Mouse (Mus musculus): ENCODE results near the gene Dmac2.
"Not testable (repeated sequence)": the region's sequence is repeated elsewhere in the genome, so short reads cannot be mapped to it uniquely, and the experiment has no call there.

The Dmac2 gene

DNA sequence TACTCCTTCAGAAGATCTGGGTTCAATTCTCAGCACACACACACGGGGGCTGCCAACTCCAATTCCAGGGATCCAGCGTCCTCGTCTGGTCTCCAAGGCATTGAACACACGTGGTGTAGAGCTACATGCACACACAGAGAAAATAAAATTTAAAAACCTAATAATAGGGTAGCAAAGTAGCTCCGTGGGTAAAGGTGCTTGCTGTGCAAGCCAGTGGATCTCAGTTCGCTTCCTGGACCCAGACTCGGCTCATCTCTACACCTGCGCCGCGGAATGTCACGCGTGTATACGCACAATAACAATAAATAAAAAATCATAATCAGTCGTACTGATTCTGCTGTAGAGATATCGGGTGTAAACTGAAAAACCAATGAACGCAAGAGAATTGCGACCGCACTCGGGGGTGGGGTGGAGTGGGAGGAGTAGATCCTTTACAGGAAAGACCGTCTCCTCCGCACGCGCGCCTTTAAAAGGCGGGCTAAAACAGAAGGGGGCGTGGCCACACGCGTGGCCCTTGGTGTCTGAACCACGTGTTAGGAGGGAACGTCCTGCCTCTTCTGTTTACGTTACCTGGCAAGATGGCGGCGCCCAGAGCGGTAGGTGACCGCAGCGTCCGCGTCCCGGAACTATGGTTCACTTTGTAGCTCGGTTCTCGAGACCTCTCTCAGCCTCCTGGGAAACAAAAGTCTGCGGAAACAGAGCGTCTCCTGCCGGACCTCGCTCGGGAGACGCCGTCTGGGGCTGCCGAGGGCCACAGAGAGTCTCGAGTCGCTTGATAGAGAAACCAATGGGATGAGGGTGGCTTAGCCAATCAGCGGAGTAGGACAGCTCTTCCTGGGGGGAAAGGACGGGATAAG is at the start of gene Dmac2:
Dmac2 (plus strand) TSS at position 550 of the 857 bp plus-strand sequence.
- DNase-seq (ENCODE audit: low spot score in 2 of 2) = peak; percentile 88 to 94

DNA sequence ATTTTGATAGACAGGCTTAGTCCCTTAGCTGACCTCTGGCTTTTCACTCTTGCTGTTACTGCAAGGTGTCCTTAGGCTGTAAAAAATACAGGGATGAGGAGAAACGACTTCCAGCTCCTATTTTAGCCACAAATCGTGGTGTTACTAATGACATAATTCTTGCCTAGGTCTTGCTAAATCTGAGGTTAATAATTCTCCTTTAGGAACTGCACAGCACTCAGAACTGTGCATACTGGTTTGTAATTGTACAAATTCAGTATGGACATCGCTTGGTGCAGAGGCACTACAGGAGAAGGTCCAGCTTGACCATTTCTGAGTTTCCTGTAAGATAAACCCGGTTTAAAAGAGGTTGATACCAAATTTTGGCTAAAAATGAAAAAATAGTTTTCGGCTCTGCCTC is 45.4 kb upstream of the Dmac2 start:
- not testable (repeated sequence) for DNase-seq (ENCODE audit: low spot score in 2 of 2)

DNA sequence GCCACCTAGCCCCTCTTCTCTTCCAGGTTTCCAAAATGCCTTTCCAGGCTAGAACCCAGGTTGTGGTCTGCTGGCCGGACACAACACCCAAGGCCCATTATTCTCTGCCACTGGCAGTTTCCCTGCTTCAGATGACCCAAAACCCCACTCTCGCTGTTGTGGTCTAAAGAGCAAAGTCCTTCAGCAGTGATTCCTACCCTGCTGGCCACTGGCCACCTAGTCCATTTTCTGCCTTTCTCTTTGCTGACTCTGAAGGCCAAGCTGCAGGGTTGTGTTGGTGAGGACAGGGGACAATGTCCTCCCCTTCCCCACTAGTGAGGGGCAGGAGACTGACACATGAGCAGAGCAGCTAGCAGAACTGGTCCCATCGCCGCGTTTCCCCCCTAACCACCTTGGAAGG is 44.1 kb upstream of the Dmac2 start:
- no peak for DNase-seq (ENCODE audit: low spot score in 2 of 2)

DNA sequence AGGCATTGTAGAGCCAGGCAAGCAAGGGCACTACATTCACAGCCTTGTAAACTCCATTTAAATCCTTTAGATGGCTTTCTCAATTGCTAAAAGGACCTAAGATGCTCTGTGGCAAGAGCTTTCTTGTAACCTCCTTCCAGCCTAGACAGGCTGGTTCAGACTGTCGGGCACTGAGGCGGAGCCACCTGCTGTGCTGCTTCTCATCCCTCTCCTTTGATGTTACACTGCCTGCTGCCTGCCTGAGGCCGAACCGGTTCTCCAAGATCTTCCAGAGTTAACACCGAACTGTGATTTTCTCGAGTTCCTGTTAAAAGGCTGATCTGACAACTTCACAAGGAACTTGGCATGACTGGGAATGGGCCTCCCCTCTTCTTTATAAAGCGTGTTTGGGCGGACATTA is 43.3 kb upstream of the Dmac2 start:
- DNase-seq (ENCODE audit: low spot score in 2 of 2) = no peak

DNA sequence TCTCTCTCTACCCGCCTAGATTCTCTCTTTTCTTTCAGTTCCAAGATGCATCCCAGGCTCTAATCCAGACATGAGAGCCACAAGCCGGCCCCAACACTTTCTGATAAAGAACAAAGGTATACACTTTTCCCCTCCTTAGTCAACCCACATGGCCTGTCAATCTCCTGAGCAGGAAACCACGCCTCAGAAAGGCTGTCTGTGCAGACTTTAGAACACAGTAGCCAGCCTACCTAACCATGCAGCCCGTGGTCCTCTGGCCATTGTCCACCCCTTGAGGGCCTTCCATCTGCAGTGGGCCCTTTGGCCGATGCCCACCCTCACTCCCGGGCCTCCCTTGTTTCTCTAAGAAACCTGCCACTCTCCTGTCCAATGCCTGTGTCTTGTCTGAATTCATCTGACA is 42.9 kb upstream of the Dmac2 start:
- not testable (repeated sequence) for DNase-seq (ENCODE audit: low spot score in 2 of 2)

DNA sequence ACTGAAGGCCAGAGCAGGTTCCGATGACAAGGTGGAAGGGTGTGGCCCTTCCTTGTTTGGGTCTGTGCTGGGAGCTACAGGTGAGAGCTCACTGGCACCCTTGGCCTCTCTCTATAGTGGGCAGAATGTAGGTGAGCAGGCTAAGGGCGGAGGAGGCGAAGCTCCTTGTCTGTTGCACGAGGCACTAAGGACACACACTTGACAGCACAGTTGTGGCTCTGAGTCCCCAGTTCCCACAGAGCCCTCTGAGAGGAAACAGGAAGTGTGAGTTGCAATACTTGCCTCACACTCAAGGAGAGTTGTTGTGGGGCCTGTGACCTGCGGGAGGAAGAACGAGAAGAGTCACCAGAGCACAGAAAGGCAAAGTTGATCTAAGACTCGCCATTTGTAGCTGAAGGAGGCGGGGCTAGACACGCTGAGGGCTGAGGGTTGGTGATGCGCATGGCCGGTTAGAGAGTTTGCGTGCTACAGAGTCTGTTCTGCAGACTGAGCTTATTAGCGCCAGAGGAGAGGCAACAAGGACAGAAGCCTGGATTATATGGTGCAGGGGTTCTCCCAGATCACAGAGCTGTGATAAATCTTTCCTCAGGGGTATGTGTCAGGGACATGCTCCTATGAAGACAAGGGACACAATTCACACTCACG is 42.3 kb upstream of the Dmac2 start:
- not testable (repeated sequence) for DNase-seq (ENCODE audit: low spot score in 2 of 2)

DNA sequence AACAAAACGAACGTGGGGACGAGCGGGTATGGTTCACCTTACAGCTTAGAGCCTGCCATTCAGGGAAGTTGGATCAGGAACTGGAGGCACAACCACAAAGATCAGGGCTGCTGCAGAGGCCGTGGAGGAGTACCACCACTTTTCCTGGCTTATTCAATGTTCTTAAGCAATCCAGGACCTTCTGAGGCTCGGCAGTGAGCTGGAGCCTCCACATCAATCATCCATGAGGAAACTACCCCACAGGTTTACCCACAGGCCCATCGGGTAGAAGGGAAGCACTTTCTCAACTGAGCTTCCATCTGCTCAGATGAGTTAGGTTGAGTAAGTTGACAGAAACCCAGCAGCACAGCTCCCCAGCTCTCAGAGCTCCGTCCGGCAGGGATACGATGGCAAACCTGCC is 39.8 kb upstream of the Dmac2 start:
- DNase-seq (ENCODE audit: low spot score in 2 of 2) = no peak

DNA sequence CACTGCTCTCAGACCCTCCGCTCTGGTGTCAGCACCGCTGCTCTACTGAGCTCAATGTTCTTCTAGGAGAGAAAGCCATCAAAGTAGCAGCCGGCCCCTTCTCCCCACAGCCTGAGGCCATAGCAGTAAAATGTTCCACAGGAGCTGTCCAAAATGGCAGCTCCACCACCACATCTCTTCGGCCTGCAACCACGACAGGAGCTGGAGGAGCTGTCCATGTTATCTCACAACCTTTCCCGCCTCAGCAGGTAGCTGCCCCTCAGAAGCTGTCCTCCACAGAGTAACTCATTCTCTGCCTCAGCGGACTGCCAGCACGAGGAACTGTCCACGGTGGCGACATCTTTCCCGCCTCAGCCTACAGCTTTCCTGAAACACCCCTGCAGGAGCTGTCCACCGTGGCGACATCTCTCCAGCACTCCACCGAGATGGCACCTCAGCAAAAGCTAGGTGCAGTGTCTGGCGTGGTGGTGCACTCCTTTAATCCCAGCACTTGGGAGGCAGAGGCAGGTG is 36.9 kb upstream of the Dmac2 start:
- DNase-seq (ENCODE audit: low spot score in 2 of 2) = no peak

DNA sequence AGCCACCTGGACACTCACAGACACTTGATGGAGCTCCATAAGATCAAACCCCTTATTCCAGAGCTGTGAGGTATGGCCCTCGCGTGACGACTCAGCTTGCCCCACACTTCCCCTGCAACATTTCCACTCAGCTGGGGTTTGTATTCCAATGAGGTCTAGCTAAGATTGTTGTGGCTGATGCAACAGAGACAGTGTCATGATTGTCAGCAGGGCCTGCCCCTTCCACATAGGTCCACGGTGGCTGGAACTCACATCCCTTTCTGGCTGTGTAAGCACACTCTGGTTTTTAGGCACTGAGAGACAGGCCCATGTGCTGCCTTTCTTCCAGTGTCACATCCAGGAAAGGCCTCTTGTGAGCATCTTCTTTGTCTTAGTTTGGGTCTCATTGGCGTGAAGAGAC is 34.6 kb upstream of the Dmac2 start:
- no peak for DNase-seq (ENCODE audit: low spot score in 2 of 2)

DNA sequence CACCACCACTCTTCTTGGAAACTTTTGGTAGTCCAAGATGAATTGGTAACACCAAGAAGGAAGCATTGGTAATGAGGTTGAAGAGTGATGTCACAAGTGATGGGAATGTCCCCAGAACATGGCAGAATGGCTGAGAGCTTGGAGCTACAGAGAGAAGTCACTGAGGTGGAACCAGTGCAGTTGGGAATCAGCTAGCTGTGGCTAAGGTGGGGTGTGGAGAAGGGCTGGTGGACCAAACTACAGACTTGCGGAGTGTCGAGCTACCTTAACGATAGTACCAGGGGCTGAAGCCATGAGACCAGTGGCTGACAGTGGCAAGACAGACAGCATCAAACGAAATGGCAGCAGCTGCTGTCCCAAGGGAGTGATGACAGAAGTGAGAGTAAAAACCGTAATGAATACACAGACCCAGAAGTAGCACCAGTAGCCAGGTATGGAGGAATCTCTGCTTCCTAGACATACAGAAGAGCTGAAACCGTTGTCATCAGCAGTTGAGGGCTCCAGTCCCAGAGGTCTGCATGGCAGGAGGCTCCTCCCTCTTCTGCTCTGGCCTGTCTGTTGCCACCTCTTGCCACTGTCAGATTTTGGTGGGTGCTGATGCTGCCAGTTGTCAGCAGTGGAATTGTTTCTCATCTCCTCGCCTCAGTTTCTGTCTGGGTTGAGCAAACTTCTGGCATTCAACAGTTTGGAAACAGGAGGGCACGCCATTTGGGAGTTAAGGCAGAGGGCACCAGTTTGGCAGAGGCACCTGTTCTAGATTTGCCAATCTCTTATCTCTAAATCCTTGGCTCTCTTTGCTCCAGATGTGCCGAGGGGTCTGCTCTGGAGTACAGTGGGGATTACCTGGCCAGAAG is 33.6 kb upstream of the Dmac2 start:
- DNase-seq (ENCODE audit: low spot score in 2 of 2) = no peak

DNA sequence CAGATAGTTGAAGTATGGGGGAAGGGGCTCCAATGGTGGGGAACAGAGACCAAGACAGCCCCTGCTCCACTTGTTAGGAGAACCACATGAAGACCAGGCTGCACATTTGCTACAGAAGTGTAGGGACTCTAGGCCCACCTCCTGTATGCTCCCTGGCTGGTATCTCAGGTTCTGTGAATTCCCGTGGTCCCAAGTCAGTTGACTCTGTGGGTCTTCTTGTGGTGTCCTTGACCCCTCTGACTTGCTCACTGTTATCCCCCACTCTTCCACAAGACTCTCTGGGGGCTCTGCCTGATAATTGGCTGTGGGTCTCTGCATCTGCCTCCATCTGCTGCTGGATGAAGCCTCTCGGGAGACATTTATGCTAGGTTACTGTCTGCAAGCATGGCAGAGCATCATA is 28.0 kb upstream of the Dmac2 start:
- no peak for DNase-seq (ENCODE audit: low spot score in 2 of 2)

DNA sequence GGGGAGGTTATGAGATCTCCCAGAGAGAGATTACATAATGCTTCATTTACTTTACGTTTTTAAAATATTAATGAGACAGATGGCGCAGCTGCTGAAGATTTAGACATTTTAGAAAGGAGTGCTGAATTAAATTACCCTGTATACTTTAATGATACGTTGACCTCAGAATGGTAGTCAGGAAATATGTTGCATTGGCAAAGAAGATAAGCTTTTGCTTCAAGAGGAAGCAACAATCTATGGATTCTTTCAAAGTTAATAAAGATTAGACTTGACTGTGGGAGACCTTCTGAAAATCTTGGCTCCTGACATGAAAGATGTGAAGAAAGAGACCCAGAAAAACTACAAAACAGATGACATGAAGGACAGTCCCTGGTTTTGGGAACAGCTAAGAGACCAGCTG is 25.4 kb upstream of the Dmac2 start:
- no peak for DNase-seq (ENCODE audit: low spot score in 2 of 2)

DNA sequence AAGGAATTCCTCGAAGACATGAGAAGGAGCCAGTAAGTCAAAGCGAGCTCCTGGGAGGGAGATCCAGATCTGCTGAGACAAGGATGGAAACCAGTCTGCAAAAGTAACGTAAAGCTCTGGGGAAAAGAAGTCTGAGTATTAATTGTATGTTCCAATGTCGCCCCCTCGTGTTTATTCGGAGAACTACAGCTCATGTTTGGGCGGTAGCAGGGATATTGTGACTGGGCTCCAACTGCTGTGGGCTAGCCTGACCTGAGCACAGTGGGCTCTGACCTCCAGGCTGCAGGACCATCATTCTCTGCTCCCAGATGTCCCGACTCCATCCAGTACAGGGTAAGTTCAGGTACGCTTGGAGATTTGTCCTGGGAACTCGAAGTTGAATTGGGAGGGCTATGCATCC is 19.6 kb upstream of the Dmac2 start:
- peak; percentile 68 to 82 for DNase-seq (ENCODE audit: low spot score in 2 of 2)

DNA sequence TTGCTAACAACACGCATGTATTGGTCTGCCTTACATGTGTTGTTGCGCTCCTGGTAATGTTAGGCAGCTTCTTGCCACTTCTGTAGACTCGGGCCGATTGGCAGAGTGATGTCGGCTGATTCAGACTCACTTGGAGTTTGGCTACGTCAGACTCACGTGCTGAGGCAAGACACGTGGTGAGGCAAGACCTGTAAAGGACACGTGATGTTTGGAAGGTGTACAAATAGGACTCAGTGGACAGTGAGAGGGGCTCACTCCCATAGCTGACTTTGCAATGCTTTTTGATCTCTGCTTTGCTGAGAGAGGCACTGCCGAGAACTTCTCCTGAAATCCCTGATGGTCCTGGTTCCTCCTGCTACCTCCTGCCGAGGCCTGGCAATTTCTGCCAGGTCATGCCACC is 18.5 kb upstream of the Dmac2 start:
- no peak for DNase-seq (ENCODE audit: low spot score in 2 of 2)

DNA sequence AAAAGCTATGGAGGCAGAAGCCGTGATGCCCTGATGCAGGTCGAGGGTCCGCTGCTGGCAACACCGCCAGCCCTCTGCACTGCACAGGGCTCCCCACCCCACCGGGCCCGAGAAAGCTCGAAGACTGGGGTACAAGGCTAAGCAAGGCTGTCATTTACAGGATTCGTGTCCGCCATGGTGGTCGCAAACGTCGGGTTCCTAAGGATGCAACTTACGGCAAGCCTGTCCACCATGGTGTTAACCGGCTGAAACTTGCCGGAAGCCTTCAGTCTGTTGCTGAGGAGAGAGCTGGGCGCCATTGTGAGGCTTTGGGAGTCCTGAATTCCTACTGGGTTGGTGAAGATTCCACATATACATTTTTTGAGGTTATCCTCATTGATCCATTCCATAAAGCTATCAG is 17.9 kb upstream of the Dmac2 start:
- DNase-seq (ENCODE audit: low spot score in 2 of 2) = no peak

DNA sequence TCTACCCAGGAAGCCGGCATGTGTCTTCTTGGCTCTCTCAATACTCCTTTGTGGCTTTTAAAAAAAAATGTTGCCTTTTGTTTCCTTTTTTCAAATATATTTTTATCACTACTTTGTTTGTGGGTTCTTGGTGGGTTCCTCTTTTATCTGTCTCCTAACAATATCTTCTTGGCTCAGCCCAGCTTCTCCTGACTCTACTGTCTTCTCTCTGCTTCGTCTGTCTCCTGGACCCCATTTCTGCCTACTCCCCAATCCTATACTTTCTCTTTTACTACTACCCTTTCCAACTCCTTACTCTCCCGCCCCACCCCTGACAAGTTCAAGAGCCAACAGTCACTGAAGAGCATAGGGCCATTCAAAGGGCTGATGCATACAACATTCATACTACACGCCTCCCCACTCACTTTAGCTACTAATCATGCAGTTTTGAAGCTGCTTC is 12.6 kb upstream of the Dmac2 start:
- DNase-seq (ENCODE audit: low spot score in 2 of 2) = no peak

DNA sequence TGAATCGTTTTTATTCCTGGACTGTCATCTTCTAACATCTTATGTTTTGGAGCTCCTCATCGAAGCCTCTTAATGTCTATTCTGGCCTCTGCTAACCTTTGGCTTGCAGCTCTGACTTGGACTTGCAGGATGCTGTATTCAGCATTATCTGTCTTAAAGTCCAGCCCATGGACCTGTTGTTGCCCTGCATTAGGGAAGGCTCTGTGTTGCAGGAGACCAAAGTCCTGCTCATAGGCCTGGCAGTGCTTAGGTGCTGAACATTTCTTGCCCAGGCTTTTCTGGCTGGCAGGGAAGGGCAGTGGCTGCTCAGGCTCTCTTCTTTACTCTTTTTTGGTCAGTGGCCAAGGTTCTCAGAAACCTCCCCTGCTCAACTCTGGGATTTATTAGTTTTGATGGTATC is 12.0 kb upstream of the Dmac2 start:
- no peak for DNase-seq (ENCODE audit: low spot score in 2 of 2)

DNA sequence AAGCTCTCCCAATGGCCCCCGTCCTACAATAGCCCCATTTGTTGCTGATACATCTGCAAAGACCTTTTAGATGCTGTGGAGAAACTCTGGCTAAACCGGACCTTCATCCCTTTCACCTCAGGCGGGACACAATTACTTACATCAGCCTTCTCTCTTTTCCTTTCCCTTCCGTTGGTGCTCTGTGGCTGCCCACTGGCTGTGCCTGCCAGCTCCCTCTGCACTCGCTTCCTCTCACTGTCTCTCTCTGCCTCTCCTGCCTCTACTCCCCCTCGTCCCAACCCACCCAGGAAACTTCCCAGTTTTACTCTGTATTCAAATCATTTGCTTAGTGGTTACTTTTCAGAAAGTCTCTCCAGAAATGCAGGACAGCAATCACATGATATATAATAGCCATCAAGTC is 9.2 kb upstream of the Dmac2 start:
- DNase-seq (ENCODE audit: low spot score in 2 of 2) = no peak

DNA sequence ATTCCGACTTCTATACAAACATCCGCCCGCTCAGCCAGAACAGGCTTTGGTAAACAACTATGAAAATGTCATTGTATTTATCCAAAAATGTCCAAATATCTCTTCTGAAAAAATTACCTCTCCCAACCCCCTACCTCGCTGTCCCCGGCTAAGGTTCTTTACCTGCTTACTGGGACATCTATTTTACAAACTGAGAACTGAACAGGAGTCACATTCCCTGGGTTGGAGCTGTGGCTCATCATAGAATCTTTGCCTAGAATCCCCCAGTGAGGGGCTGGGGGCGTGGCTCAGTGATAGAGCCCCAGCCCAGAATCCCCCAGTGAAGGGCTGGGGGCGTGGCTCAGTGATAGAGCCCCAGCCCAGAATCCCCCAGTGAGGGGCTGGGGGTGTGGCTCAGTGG is 7.7 kb upstream of the Dmac2 start:
- DNase-seq (ENCODE audit: low spot score in 2 of 2) = no peak

DNA sequence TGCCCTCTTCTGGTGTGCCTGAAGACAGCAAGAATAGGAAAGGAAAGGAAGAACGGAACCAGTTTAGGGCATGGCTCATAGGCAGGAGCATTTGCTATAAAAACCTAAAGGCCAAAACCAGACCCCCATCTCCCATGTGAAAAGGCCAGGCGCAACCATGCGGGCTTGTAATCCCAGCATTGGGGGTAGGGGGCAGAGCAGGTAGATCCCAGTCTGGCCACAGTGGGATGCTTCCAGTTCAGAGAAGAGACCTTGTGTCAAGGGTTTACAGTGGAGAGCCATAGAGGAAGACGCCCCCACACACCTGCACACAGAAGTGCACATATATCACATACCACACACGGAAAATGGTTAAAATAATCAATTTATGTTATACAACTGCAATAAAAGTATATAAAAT is 5.1 kb upstream of the Dmac2 start:
- DNase-seq (ENCODE audit: low spot score in 2 of 2) = no peak

DNA sequence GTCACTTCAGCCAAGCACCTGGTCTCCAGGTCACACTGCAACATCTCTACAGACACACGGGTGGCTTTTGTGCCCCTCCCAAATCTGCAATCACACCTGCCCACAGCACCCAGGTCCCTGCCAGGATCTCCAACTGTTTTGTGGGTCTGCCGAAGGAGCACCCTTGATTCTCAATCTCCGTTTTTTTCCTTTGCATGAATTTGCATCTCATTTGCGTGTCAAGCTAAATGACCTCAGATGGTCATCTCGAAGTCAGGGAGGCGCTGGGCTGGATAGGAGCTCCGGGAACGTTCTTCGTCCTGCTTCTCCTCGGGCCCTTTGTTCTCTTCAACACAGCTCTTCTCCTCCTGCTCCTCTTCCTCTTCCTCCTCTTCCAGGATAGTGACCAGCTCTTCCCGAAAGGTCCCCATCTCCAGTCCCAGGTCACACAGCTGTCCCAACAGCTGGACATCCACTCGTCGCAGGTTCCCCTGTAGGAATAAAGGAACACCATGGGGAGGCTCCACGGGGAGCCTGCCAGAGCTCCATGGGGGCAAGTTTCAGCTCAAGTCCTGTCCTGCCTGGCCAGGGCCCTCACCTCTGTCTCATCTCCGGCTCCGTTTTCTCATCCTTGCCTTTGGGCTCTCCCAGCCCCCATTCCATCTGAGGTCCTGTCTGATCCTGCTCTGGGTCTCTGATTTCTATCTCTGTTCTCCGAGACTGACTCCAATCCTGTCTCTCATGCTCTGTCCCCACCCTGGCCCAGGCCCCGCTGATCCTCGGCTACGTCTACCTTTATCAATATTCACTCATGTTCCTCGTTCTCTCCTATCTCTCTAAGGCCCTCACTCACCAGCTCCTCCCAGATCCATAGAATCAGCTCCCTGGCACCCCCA is 4.1 kb upstream of the Dmac2 start:
- no peak for DNase-seq (ENCODE audit: low spot score in 2 of 2)

Measured in frontal cortex, postnatal 36 days (tissue).